Mouse (Mus musculus) left cerebral cortex, postnatal 10 days (tissue): ENCODE data around the gene Bcat2. TPM values are rescaled to one million over a fixed set of nuclear protein-coding genes. Genes with fewer than 3 reads are reported as not detected.
A peak's percentile ranks its signal among the peaks of the same experiment; 100 is the strongest.
"Not testable (repeated sequence)": the region's sequence is repeated elsewhere in the genome, so short reads cannot be mapped to it uniquely, and the experiment has no call there.

ENCODE experiments used
- DNase-seq, 2 experiments: peaks; one replicate each; pipeline ENCODE4 v3.0.0; 2021 to 2022; ENCODE audit warnings: low spot score in 2 of 2, mixed read lengths in 1 of 2; ENCODE audit errors: extremely low spot score in 1 of 2
- intact Hi-C: fragments of 180-260 bp; cut with DNase I; formaldehyde crosslinking; loops from one replicate; pipeline ENCODE4 v1.15.1; 2025
- total RNA-seq, 2 experiments: library from RNA; stranded (reverse); gene quantifications; 2 replicates each; pipeline ENCODE4 v1.2.3; 2021

The Bcat2 gene
- total RNA-seq: 10 to 100 TPM; 20.9 to 21.8 TPM

- intact Hi-C loops: no loop called here
- peak; percentile 43 to 89 for DNase-seq
These were observed at the start of gene Bcat2 for GRCm38 (mm10) chr7:45570103-45570741. Bcat2 (plus strand) TSS chr7:45570153.

- no peak for DNase-seq
- intact Hi-C loops: loop anchor here (5.0 kb wide), 1 partner anchor 43 kb away; no protein-coding TSS in a partner anchor
These were observed 49.3 kb upstream of the Bcat2 start for GRCm38 (mm10) chr7:45520605-45521004.

GRCm38 (mm10) chr7:45521728-45522184 is 48.2 kb upstream of the Bcat2 start:
- intact Hi-C loops: loop anchor here (5.0 kb wide), 1 partner anchor 44 kb away; no protein-coding TSS in a partner anchor
- DNase-seq: peak; percentile 90 to 94

GRCm38 (mm10) chr7:45522194-45522752 is 47.7 kb upstream of the Bcat2 start:
- intact Hi-C loops: loop anchor here (5.0 kb wide), 1 partner anchor 45 kb away; no protein-coding TSS in a partner anchor
- no peak for DNase-seq

GRCm38 (mm10) chr7:45522957-45523676 is 46.8 kb upstream of the Bcat2 start:
- intact Hi-C loops: loop anchor here (5.0 kb wide), 1 partner anchor 46 kb away; no protein-coding TSS in a partner anchor
- DNase-seq: no peak

- intact Hi-C loops: loop anchor here (5.0 kb wide), 1 partner anchor 46 kb away; no protein-coding TSS in a partner anchor
- DNase-seq: no peak
These were observed 46.2 kb upstream of the Bcat2 start for GRCm38 (mm10) chr7:45523678-45524170.

GRCm38 (mm10) chr7:45524841-45525621 is 44.9 kb upstream of the Bcat2 start:
- intact Hi-C loops: loop anchor here (5.0 kb wide), 1 partner anchor 48 kb away; no protein-coding TSS in a partner anchor
- no peak for DNase-seq

GRCm38 (mm10) chr7:45525809-45526473 is 44.0 kb upstream of the Bcat2 start, which contains the start of the genes Ppp1r15a and Plekha4:
Ppp1r15a (minus strand) TSS chr7:45526268.
Plekha4 (plus strand) TSS chr7:45526330.
- peak; percentile 93 to 94 for DNase-seq
- intact Hi-C loops: no loop called here

GRCm38 (mm10) chr7:45526474-45527120 is 43.4 kb upstream of the Bcat2 start:
- intact Hi-C loops: no loop called here
- DNase-seq: no peak

GRCm38 (mm10) chr7:45527169-45527568 is 42.8 kb upstream of the Bcat2 start:
- intact Hi-C loops, DNase-seq: not testable (repeated sequence)

GRCm38 (mm10) chr7:45529461-45529860 is 40.5 kb upstream of the Bcat2 start:
- intact Hi-C loops: no loop called here

GRCm38 (mm10) chr7:45530643-45531042 is 39.3 kb upstream of the Bcat2 start:
- DNase-seq: no peak
- intact Hi-C loops: no loop called here

More at GRCm38 (mm10) chr7:45529461-45529860, 40.5 kb upstream of the Bcat2 start:
- no peak for DNase-seq

GRCm38 (mm10) chr7:45535676-45536075 is 34.3 kb upstream of the Bcat2 start:
- no peak for DNase-seq
- intact Hi-C loops: no loop called here

- no peak for DNase-seq
- intact Hi-C loops: no loop called here
These were observed 32.4 kb upstream of the Bcat2 start for GRCm38 (mm10) chr7:45537602-45538001.

- DNase-seq: peak; percentile 62 to 69
- intact Hi-C loops: no loop called here
These were observed 31.6 kb upstream of the Bcat2 start for GRCm38 (mm10) chr7:45538163-45539041.

GRCm38 (mm10) chr7:45539095-45539494 is 30.9 kb upstream of the Bcat2 start:
- intact Hi-C loops: no loop called here
- no peak for DNase-seq

- no peak for DNase-seq
- intact Hi-C loops: no loop called here
These were observed 29.7 kb upstream of the Bcat2 start for GRCm38 (mm10) chr7:45540213-45540612.
